Mouse (Mus musculus) myocyte (in vitro differentiated cells): Measurements from ENCODE around the gene Bach2.

ENCODE experiments used
- E2F4 ChIP-seq: IDR thresholded peaks from one replicate; pipeline ENCODE4 v1.6.1; 2011; ENCODE audit warnings: mild to moderate bottlenecking, control low read depth, moderate library complexity; ENCODE audit not compliant: insufficient read depth
- POLR2A ChIP-seq: IDR thresholded peaks from one replicate; pipeline ENCODE4 v1.6.1; 2011; ENCODE audit warnings: low read depth, mild to moderate bottlenecking, control low read depth, moderate library complexity; ENCODE audit not compliant: insufficient read length
- REST ChIP-seq: IDR thresholded peaks from one replicate; pipeline ENCODE4 v1.6.1; 2011; ENCODE audit warnings: mild to moderate bottlenecking, control low read depth, moderate library complexity; ENCODE audit not compliant: insufficient read depth, insufficient read length
- USF1 ChIP-seq: IDR thresholded peaks from one replicate; pipeline ENCODE4 v1.6.1; 2011; ENCODE audit warnings: low read depth, mild to moderate bottlenecking, control low read depth, moderate library complexity

DNA sequence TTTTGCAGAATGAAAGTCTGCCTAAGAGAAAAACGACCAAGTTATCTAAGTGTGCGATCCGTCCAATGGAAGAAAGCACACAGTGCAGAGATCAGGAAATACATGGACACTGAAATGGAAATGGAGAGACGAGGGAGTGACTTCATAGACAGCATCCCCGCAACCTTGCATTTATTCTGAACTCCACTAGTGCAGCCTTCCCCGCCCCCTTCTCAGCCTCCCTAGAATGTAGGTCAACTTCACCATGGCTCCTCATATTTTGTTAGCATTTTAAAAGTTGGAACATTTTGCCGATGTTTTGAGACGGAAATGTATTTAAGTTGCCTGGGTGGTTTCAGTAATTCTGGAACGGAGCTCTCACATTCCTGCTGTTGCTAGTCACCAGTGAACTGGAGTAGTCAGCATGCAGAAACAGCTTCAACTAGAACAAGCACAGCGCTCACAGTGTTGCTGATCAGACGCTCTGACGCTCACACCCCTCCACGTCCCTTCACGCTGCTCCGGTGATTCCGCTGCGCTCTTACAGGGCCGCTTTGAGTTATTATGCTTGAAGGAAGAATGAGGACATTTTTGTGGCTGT is 66.5 kb downstream of the Bach2 start:
- no peak for TF ChIP-seq POLR2A
- no peak for TF ChIP-seq USF1
- TF ChIP-seq REST: no peak
- TF ChIP-seq E2F4: no peak
